Mouse (Mus musculus) liver, embryonic 14.5 days (tissue): Measurements from ENCODE around the gene Drg1.

Experiments used
- CTCF ChIP-seq: IDR thresholded peaks from 2 replicates; pipeline ENCODE4 v1.5.1; 2016; ENCODE audit warnings: antibody characterized with exemption, low read depth, control low read depth
- EP300 ChIP-seq: IDR thresholded peaks from 2 replicates; pipeline ENCODE4 v1.6.1; 2016; ENCODE audit warnings: antibody characterized with exemption, low read depth

DNA sequence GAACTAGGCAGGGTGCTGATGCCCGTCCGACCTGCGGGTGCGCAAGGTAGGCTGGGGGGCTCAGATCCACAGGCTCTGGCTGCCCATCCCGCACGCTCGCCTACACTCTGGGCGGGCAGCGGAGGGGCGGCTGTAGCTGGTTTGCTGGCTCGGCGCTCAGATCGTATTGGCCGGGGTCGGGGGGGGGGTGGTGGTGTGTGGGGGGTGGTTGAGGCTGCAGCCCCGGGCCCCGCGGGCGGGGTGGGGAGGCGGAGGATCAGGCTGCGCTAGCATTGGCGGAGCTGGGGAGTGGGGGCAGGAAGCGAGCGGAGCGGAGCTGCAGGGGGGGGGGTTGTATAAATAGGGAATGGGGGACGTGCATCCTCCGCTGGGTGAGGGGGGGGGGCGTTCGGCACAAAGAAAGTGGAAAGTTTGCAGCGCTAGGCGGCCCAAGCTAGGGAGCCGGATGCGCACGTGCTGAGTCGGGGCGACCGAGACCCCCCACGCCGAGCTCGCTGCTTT, 23.1 kb upstream of the Drg1 start:
- TF ChIP-seq CTCF (0 out of 2 replicates have a peak, but pooled peaks have one; percentile 7), EP300 (no peak)
